In genomic region chr17:31074053-31074590, GRCm38 (mm10) we compare ENCODE assay signal across 8 mouse cellular contexts. TPM values are rescaled to one million over a fixed set of nuclear protein-coding genes. Genes with fewer than 3 reads are reported as not detected.
DNase-seq lines count a peak whose midpoint lies in the region; ATAC-seq and TF ChIP-seq lines count a peak whose summit lies in the region.

No protein-coding gene starts in this region.

- TF ChIP-seq POLR2A in lung, adult 2 months (IDR thresholded peaks at IDR 0.05; ENCODE audit: borderline replicate concordance, extremely low read depth, low read depth, low read length) = no peak

- TF ChIP-seq EP300 in lung, postnatal 0 days (IDR thresholded peaks at IDR 0.05) = no peak

- intact Hi-C loops in heart, postnatal 25 days (cut with DNase I) = no loop called here

- peaks cover 33% of the 10 kb centered on the region for H3K4me1 ChIP-seq in lung, postnatal 0 days (ENCODE audit: insufficient read depth, low read depth, low read length)
- peaks cover 34% of the 10 kb centered on the region for H3K4me1 ChIP-seq in lung, adult 2 months (ENCODE audit: control insufficient read depth, insufficient read depth, low read length)
- peaks cover 53% of the 10 kb centered on the region for H3K4me1 ChIP-seq in embryonic facial prominence, embryonic 14.5 days (ENCODE audit: control insufficient read depth, insufficient read depth, low read length)
- peaks cover 27% of the 10 kb centered on the region for H3K4me1 ChIP-seq in midbrain, postnatal 0 days (ENCODE audit: insufficient read depth, low read length)

- no peak for TF ChIP-seq CTCF in lung, postnatal 0 days (IDR thresholded peaks at IDR 0.05)
- TF ChIP-seq CTCF in lung, adult 2 months (IDR thresholded peaks at IDR 0.05; ENCODE audit: insufficient read depth, low read length) = no peak
- no peak for TF ChIP-seq CTCF in midbrain, postnatal 0 days (IDR thresholded peaks at IDR 0.05)

- ATAC-seq in lung, postnatal 0 days = no peak
- no peak for ATAC-seq in embryonic facial prominence, embryonic 14.5 days (ENCODE audit: low read depth)
- ATAC-seq in midbrain, postnatal 0 days (ENCODE audit: low FRiP score) = no peak

- H3K4me2 ChIP-seq in lung, postnatal 0 days (replicated peaks; ENCODE audit: low read depth, low read length) = no peak overlapping the region
- H3K4me2 ChIP-seq in embryonic facial prominence, embryonic 14.5 days (ENCODE audit: low read depth, low read length) = peak overlapping the region; percentile 58
- peak overlapping the region; percentile 54 for H3K4me2 ChIP-seq in midbrain, postnatal 0 days (ENCODE audit: low read depth, low read length, poor library complexity, severe bottlenecking)

- no peaks in the 10 kb centered on the region for H3K9me3 ChIP-seq in lung, postnatal 0 days (ENCODE audit: low read length)
- no peaks in the 10 kb centered on the region for H3K9me3 ChIP-seq in embryonic facial prominence, embryonic 14.5 days (ENCODE audit: control insufficient read depth, low read length)
- no peaks in the 10 kb centered on the region for H3K9me3 ChIP-seq in midbrain, postnatal 0 days (ENCODE audit: low read length)

- H3K27ac ChIP-seq in lung, postnatal 0 days (ENCODE audit: low read length) = peak overlapping the region; percentile 71
- peak overlapping the region; percentile 69 for H3K27ac ChIP-seq in embryonic facial prominence, embryonic 14.5 days (replicated peaks; ENCODE audit: low read depth, low read length)
- H3K27ac ChIP-seq in midbrain, postnatal 0 days (ENCODE audit: low read depth, low read length) = peak overlapping the region; percentile 82

- H3K4me3 ChIP-seq in lung, postnatal 0 days (ENCODE audit: low read depth, low read length) = no peak overlapping the region
- H3K4me3 ChIP-seq in lung, adult 2 months (replicated peaks; ENCODE audit: extremely low read depth, low read depth, low read length) = no peak overlapping the region
- no peak overlapping the region for H3K4me3 ChIP-seq in embryonic facial prominence, embryonic 14.5 days (ENCODE audit: low read depth, low read length)
- no peak overlapping the region for H3K4me3 ChIP-seq in midbrain, postnatal 0 days (ENCODE audit: low read depth, low read length)

- WGBS in lung, postnatal 0 days = 30% methylated on average over 7 of the region's 7 CpGs
- 23% methylated on average over 7 of the region's 7 CpGs for WGBS in lung, adult 2 months
- WGBS in embryonic facial prominence, embryonic 14.5 days = 20% methylated on average over 7 of the region's 7 CpGs
- WGBS in midbrain, postnatal 0 days = 26% methylated on average over 7 of the region's 7 CpGs

- DNase-seq in lung, postnatal 0 days (ENCODE audit: low spot score) = peak; percentile 60
- no peak for DNase-seq in lung, adult 2 months
- DNase-seq in embryonic facial prominence, embryonic 14.5 days (ENCODE audit: low spot score) = no peak
- peak; percentile 46 for DNase-seq in heart, postnatal 25 days (ENCODE audit: low spot score)
- DNase-seq in midbrain, postnatal 0 days (ENCODE audit: low spot score) = no peak
- no peak for DNase-seq in right cerebral cortex, adult 18-20 months
- DNase-seq in MN1 (ENCODE audit: low spot score) = no peak
- DNase-seq in testis, postnatal 10 days (ENCODE audit: low spot score) = no peak

- H3K36me3 ChIP-seq in lung, postnatal 0 days (ENCODE audit: insufficient read depth, low read length) = no peaks in the 10 kb centered on the region
- no peaks in the 10 kb centered on the region for H3K36me3 ChIP-seq in embryonic facial prominence, embryonic 14.5 days (ENCODE audit: control insufficient read depth, insufficient read depth, low read length)
- H3K36me3 ChIP-seq in midbrain, postnatal 0 days (ENCODE audit: insufficient read depth, low read length) = no peaks in the 10 kb centered on the region

- H3K27me3 ChIP-seq in lung, postnatal 0 days (replicated peaks; ENCODE audit: insufficient read depth, low read length) = no peaks in the 10 kb centered on the region
- H3K27me3 ChIP-seq in embryonic facial prominence, embryonic 14.5 days (replicated peaks; ENCODE audit: control insufficient read depth, insufficient read depth, low read length) = no peaks in the 10 kb centered on the region
- no peaks in the 10 kb centered on the region for H3K27me3 ChIP-seq in midbrain, postnatal 0 days (ENCODE audit: insufficient read depth, low read length)

- no peak overlapping the region for H3K9ac ChIP-seq in lung, postnatal 0 days (replicated peaks; ENCODE audit: low read depth)
- no peak overlapping the region for H3K9ac ChIP-seq in embryonic facial prominence, embryonic 14.5 days (ENCODE audit: low read depth, low read length)
- H3K9ac ChIP-seq in midbrain, postnatal 0 days (replicated peaks; ENCODE audit: low read length, poor library complexity, severe bottlenecking) = no peak overlapping the region

RNA-seq across cellular contexts. Expression of gene Abcg1, which starts 16.6 kb away (rescaled TPM):
- polyA plus RNA-seq in lung, postnatal 0 days (2015; fragmentation: Nextera tagmentation; extraction: Ambion mirVana) = 26.9 and 35.3 TPM in 2 replicates
- polyA plus RNA-seq in lung, adult 2 months (2012; rRNA removed) = 53.2 and 57.4 TPM in 2 replicates
- polyA plus RNA-seq in embryonic facial prominence, embryonic 14.5 days (2014; fragmentation: Nextera tagmentation; extraction: Ambion mirVana) = 10.5 and 11.9 TPM in 2 replicates
- 1 to 10 TPM; 3.8 to 6.0 TPM for total RNA-seq in heart, postnatal 25 days (2021)
- total RNA-seq in midbrain, postnatal 0 days (2014; rRNA removed) = 29.2 and 38.7 TPM in 2 replicates
- 19.6 and 20.7 TPM in 2 replicates for polyA plus RNA-seq in midbrain, postnatal 0 days (2015; fragmentation: Nextera tagmentation; extraction: Ambion mirVana)

RNA-seq across cellular contexts. Expression of gene Tff3, which starts 55.3 kb away (rescaled TPM):
- not detected in 2 replicates for polyA plus RNA-seq in lung, postnatal 0 days (2015; fragmentation: Nextera tagmentation; extraction: Ambion mirVana)
- polyA plus RNA-seq in lung, adult 2 months (2012; rRNA removed) = 20.4 TPM in 1 of 2 replicates, not detected in the other
- not detected in 2 replicates for polyA plus RNA-seq in embryonic facial prominence, embryonic 14.5 days (2014; fragmentation: Nextera tagmentation; extraction: Ambion mirVana)
- total RNA-seq in heart, postnatal 25 days (2021) = not detected
- total RNA-seq in midbrain, postnatal 0 days (2014; rRNA removed) = not detected in 2 replicates
- 0.52 and 0.83 TPM in 2 replicates for polyA plus RNA-seq in midbrain, postnatal 0 days (2015; fragmentation: Nextera tagmentation; extraction: Ambion mirVana)

Comparison
In these comparisons a context has a peak if more than half of its experiments do, and no peak if none do; other contexts are left out.
1. DNase-seq: peak in lung, postnatal 0 days (single experiment) and heart, postnatal 25 days (single experiment); none in lung, adult 2 months (single experiment), embryonic facial prominence, embryonic 14.5 days (single experiment), midbrain, postnatal 0 days (single experiment), right cerebral cortex, adult 18-20 months (single experiment), MN1 (single experiment) and testis, postnatal 10 days (single experiment).
2. Peak in every context shown above with its lines, with median percentiles within 50 percentile points of each other: H3K27ac ChIP-seq.